Mouse (Mus musculus): ENCODE results near the gene Gk2. TPM values are rescaled to one million over a fixed set of nuclear protein-coding genes. Genes with fewer than 3 reads are reported as not detected.

Gene Gk2
- not detected in 2 replicates for polyA plus RNA-seq (2015; fragmentation: Nextera tagmentation; extraction: Ambion mirVana)

GRCm38 (mm10) chr5:97456816-97457215 lies at the start of gene Gk2:
TSS of gene Gk2 (minus strand) at chr5:97457021.
- no peaks in the 10 kb centered on the region for H3K36me3 ChIP-seq (replicated peaks)
- H3K4me1 ChIP-seq: no peaks in the 10 kb centered on the region
- H3K4me3 ChIP-seq: no peak within 1 kb of the TSS
- WGBS: 94% methylated on average over 10 of the region's 10 CpGs
- no peak within 1 kb of the TSS for H3K27ac ChIP-seq
- H3K9ac ChIP-seq: no peak within 1 kb of the TSS
- no peak for ATAC-seq (replicated peaks)
- no peaks in the 10 kb centered on the region for H3K9me3 ChIP-seq
- no peaks in the 10 kb centered on the region for H3K27me3 ChIP-seq (replicated peaks)
- H3K4me2 ChIP-seq: no peak within 1 kb of the TSS

DNA sequence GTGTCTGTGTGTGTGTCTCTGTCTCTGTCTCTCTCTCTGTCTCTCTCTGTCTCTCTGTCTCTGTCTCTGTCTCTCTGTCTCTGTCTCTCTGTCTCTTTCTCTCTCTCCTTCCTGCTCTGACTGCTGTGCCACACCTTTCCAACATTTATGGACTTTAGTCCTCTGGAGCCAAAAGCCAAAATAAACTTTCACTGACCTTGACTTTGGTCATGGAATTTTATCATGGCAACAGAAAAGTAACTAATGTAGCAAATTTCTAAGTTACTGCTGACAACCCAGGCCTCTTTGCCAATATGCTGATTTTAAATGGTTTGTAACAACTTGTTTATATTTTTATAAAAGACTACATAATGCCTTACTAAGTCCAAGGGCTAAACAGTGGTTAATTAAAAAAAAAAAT lies 41.2 kb upstream of the Gk2 start:
- no peak overlapping the region for H3K9ac ChIP-seq
- no peak overlapping the region for H3K27ac ChIP-seq
- no peaks in the 10 kb centered on the region for H3K9me3 ChIP-seq
- H3K4me1 ChIP-seq: no peaks in the 10 kb centered on the region
- H3K36me3 ChIP-seq (replicated peaks): no peaks in the 10 kb centered on the region
- no peaks in the 10 kb centered on the region for H3K27me3 ChIP-seq (replicated peaks)
- ATAC-seq (replicated peaks): no peak
- H3K4me3 ChIP-seq: no peak overlapping the region
- H3K4me2 ChIP-seq: no peak overlapping the region

DNA sequence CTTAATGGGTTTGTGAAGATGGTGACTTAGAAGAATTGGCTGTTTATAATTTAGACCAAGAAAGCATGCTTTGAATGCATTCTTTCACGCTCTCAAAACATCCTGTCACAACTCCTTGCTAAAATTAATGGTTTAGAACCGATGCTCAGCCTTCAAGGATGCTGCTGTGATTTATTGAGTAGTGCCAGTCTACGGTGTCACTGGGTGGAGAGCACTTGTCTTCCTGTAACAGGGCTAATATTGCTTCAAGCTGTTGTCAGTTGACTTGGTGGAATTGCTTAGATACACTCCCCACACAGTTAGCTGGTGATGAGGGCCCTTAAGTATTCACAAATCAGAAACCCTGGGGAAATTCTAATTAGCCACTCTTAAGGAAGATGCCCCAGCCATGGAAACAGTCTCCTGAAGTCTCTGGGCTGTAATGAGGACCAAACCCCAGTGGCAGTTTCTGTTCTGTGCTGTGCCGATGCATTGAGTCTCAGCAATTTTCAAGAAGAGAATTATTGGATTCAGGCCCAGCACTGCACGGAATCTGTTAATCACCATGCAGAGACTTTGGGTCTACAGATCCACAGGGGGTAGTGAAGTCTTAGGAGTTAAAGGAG lies 38.8 kb upstream of the Gk2 start:
- no peak overlapping the region for H3K4me3 ChIP-seq
- H3K9me3 ChIP-seq: no peaks in the 10 kb centered on the region
- H3K27me3 ChIP-seq (replicated peaks): no peaks in the 10 kb centered on the region
- WGBS: 68% methylated on average over 5 of the region's 5 CpGs
- no peak for ATAC-seq (replicated peaks)
- no peaks in the 10 kb centered on the region for H3K4me1 ChIP-seq
- H3K9ac ChIP-seq: no peak overlapping the region
- no peak overlapping the region for H3K27ac ChIP-seq
- H3K4me2 ChIP-seq: no peak overlapping the region
- H3K36me3 ChIP-seq (replicated peaks): no peaks in the 10 kb centered on the region

DNA sequence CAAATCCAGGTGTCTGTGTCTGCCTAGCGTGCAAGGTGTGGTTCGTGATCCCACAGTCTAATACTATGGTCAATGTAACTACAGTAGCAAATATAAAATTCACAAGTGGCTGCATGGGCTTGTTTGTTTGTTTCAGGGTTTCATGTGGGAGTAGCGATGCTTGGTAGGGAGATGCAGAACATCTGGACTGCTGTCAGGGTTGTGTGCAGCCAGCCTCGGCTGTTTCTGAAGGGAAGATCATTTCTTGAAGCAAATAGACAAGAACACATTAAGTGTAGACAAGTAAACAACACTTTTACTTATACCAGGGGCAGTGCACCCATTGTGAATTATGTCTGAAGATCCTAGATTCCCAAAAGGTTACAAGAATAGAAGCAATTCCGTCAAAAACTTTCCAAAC lies 36.6 kb upstream of the Gk2 start:
- Histone ChIP-seq H3K27me3 (replicated peaks) (no peaks in the 10 kb centered on the region), H3K9me3 (no peaks in the 10 kb centered on the region), H3K36me3 (replicated peaks) (no peaks in the 10 kb centered on the region), H3K9ac (no peak overlapping the region), H3K4me3 (no peak overlapping the region), H3K4me2 (no peak overlapping the region), H3K27ac (no peak overlapping the region), H3K4me1 (no peaks in the 10 kb centered on the region)
- no peak for ATAC-seq (replicated peaks)
- 91% methylated on average over 5 of the region's 5 CpGs for WGBS

- Histone ChIP-seq H3K4me1 (no peaks in the 10 kb centered on the region), H3K36me3 (replicated peaks) (no peaks in the 10 kb centered on the region), H3K4me2 (no peak overlapping the region), H3K4me3 (no peak overlapping the region), H3K27ac (no peak overlapping the region), H3K9me3 (no peaks in the 10 kb centered on the region), H3K9ac (no peak overlapping the region), H3K27me3 (replicated peaks) (no peaks in the 10 kb centered on the region)
- 89% methylated on average over 5 of the region's 5 CpGs for WGBS
- no peak for ATAC-seq (replicated peaks)
These were observed 29.3 kb upstream of the Gk2 start for GRCm38 (mm10) chr5:97486141-97486540.

GRCm38 (mm10) chr5:97479991-97480390 lies 23.2 kb upstream of the Gk2 start:
- H3K36me3 ChIP-seq (replicated peaks): no peaks in the 10 kb centered on the region
- no peaks in the 10 kb centered on the region for H3K9me3 ChIP-seq
- WGBS: 74% methylated on average over 1 of the region's 1 CpGs
- H3K4me3 ChIP-seq: no peak overlapping the region
- no peak overlapping the region for H3K27ac ChIP-seq
- no peak overlapping the region for H3K4me2 ChIP-seq
- H3K27me3 ChIP-seq (replicated peaks): no peaks in the 10 kb centered on the region
- no peaks in the 10 kb centered on the region for H3K4me1 ChIP-seq
- no peak for ATAC-seq (replicated peaks)
- no peak overlapping the region for H3K9ac ChIP-seq

DNA sequence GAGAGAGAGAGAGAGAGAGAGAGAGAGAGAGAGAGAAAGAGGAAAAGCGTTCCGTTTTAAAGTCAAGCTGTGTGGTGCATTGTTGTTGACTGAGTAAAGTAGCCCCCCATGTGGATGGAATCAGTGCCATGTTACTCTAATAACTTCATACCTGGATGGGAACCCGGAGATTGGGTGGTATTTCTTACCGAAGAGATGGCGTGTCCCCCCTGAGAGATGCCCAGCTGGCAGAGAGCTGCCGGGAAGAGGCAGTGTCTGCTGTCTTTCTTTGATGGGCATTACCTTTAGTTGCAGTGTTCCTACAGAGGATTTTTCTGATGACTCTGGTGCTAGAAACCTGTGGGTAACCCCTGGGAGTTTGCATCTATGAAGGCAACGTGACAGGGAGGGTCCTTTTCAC lies 10.4 kb upstream of the Gk2 start:
- no peaks in the 10 kb centered on the region for H3K4me1 ChIP-seq
- 69% methylated on average over 7 of the region's 7 CpGs for WGBS
- no peaks in the 10 kb centered on the region for H3K27me3 ChIP-seq (replicated peaks)
- H3K27ac ChIP-seq: no peak overlapping the region
- no peak for ATAC-seq (replicated peaks)
- no peak overlapping the region for H3K4me3 ChIP-seq
- H3K9me3 ChIP-seq: no peaks in the 10 kb centered on the region
- H3K36me3 ChIP-seq (replicated peaks): no peaks in the 10 kb centered on the region
- no peak overlapping the region for H3K4me2 ChIP-seq
- H3K9ac ChIP-seq: no peak overlapping the region

GRCm38 (mm10) chr5:97466430-97467158 lies 9.8 kb upstream of the Gk2 start:
- no peaks in the 10 kb centered on the region for H3K4me1 ChIP-seq
- H3K27me3 ChIP-seq (replicated peaks): no peaks in the 10 kb centered on the region
- no peak overlapping the region for H3K4me2 ChIP-seq
- no peaks in the 10 kb centered on the region for H3K9me3 ChIP-seq
- 0 out of 2 replicates have a peak overlapping the region, but pooled peaks have one; percentile 38 for H3K27ac ChIP-seq
- ATAC-seq (replicated peaks): no peak; the same call in 1 of the 2 replicates
- no peak overlapping the region for H3K9ac ChIP-seq
- no peak overlapping the region for H3K4me3 ChIP-seq
- WGBS: 59% methylated on average over 10 of the region's 10 CpGs
- H3K36me3 ChIP-seq (replicated peaks): no peaks in the 10 kb centered on the region

GRCm38 (mm10) chr5:97465956-97466355 lies 9.1 kb upstream of the Gk2 start:
- no peaks in the 10 kb centered on the region for H3K9me3 ChIP-seq
- H3K36me3 ChIP-seq (replicated peaks): no peaks in the 10 kb centered on the region
- H3K4me2 ChIP-seq: no peak overlapping the region
- no peak overlapping the region for H3K9ac ChIP-seq
- H3K27ac ChIP-seq: 0 out of 2 replicates have a peak overlapping the region, but pooled peaks have one; percentile 38
- no peak overlapping the region for H3K4me3 ChIP-seq
- H3K27me3 ChIP-seq (replicated peaks): no peaks in the 10 kb centered on the region
- WGBS: 64% methylated on average over 3 of the region's 3 CpGs
- no peaks in the 10 kb centered on the region for H3K4me1 ChIP-seq
- no peak for ATAC-seq (replicated peaks)

DNA sequence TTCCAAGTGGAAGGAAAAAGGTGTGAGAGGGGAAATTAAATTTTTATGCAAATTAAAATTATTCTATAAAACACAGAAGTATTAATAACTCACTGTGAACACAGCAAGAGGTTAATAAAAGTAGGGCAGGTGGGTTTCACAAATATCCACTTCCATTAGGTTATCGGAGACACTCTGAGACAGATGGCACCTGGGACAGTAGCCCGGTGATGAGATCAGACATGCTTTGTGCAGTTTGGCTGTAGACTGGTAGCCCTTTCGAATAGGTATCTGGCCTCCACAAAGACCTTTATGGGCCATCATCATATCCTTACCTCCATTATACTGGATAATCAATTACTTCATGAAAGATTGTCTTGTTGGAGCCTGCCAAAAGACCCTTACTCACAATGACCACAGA lies 6.0 kb upstream of the Gk2 start:
- Histone ChIP-seq H3K4me2 (no peak overlapping the region), H3K9ac (no peak overlapping the region), H3K36me3 (replicated peaks) (no peaks in the 10 kb centered on the region), H3K27me3 (replicated peaks) (no peaks in the 10 kb centered on the region), H3K27ac (no peak overlapping the region), H3K4me1 (no peaks in the 10 kb centered on the region), H3K4me3 (no peak overlapping the region), H3K9me3 (no peaks in the 10 kb centered on the region)
- WGBS: 100% methylated on average over 3 of the region's 3 CpGs
- ATAC-seq (replicated peaks): no peak

DNA sequence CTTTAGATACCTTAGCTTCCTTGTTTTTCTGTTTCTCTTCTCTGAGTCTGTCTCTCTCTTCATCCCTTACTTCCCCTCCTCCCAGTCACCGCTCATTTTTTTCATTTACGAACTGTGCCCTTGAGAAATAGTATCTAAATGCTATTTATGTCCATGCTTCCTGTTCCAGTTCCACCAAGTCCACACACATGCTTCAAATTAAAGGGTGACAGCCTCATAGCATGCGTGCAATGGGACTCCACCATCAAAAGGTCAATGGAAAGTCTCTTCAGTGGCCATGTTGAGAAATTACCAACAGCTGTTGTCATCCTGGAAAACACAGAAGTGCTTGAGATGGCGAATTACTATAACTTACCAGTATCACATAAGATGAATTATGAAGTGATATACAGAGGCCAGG lies 5.4 kb downstream of the Gk2 start:
- Histone ChIP-seq H3K9ac (no peak overlapping the region), H3K4me1 (no peaks in the 10 kb centered on the region), H3K27ac (no peak overlapping the region), H3K27me3 (replicated peaks) (no peaks in the 10 kb centered on the region), H3K4me3 (no peak overlapping the region), H3K4me2 (no peak overlapping the region), H3K36me3 (replicated peaks) (no peaks in the 10 kb centered on the region), H3K9me3 (no peaks in the 10 kb centered on the region)
- no peak for ATAC-seq (replicated peaks)
- 90% methylated on average over 4 of the region's 4 CpGs for WGBS

DNA sequence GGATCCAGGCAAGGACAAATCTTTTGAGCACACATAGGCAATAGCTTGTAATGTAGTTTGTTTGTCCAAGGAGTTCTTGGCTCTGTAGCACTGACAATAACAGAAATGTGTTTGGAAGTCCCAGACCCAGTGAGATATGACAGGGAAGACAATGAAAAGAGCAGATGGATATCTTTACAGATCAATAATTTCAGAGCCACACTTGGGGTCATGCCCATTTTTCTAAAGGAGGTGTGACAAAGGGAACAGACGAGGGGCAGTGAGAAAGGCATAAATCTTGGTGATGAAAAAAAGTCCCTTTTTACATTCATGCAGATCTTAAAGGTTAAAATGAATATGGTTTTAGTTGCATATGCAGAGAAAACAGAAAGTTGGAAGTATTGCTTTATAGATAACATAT lies 12.6 kb downstream of the Gk2 start:
- Histone ChIP-seq H3K4me2 (no peak overlapping the region), H3K27me3 (replicated peaks) (no peaks in the 10 kb centered on the region), H3K4me3 (no peak overlapping the region), H3K9me3 (no peaks in the 10 kb centered on the region), H3K4me1 (no peaks in the 10 kb centered on the region), H3K9ac (no peak overlapping the region), H3K27ac (no peak overlapping the region), H3K36me3 (replicated peaks) (no peaks in the 10 kb centered on the region)
- no peak for ATAC-seq (replicated peaks)
- whole genome bisulfite sequencing: 60% methylated on average over 1 of the region's 1 CpGs

DNA sequence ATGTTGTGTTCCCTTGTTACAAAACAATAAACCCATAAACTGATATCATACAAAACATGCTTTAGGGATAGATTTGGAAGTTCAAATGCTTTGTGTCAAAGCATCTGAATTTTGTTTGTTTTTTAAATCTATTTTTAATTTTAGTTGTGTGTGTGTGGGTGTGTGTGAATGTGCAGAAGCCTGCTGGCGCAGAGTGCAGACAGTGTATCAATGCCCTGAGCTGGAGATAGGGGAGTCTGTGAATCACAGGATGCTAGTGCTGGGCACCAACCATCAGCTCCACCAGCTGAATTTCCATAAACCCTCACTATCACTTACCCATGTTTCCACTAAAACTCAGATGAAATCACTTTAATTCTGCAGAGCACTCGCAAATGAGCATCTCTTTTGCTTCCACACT lies 24.3 kb downstream of the Gk2 start:
- Histone ChIP-seq H3K4me3 (no peak overlapping the region), H3K4me2 (no peak overlapping the region), H3K36me3 (replicated peaks) (no peaks in the 10 kb centered on the region), H3K27ac (no peak overlapping the region), H3K9me3 (no peaks in the 10 kb centered on the region), H3K4me1 (no peaks in the 10 kb centered on the region), H3K9ac (no peak overlapping the region), H3K27me3 (replicated peaks) (no peaks in the 10 kb centered on the region)
- 95% methylated on average over 2 of the region's 2 CpGs for WGBS
- ATAC-seq (replicated peaks): no peak

Data from midbrain, embryonic 15.5 days (tissue).